Mouse (Mus musculus) gastrocnemius, postnatal 25 days (tissue): ENCODE data around the gene Tgfbr1. TPM values are rescaled to one million over a fixed set of nuclear protein-coding genes. Genes with fewer than 3 reads are reported as not detected.
A peak's percentile ranks its signal among the peaks of the same experiment; 100 is the strongest.

Source experiments
- DNase-seq: peaks from one replicate; pipeline ENCODE4 v3.0.0; 2022
- long read RNA-seq, 2 experiments: library from polyadenylated mRNA; stranded (forward); transcript quantifications; one replicate each; pipeline ENCODE4 v2.0.0; 2021
- total RNA-seq, 2 experiments: library from RNA; stranded (reverse); gene quantifications; 1 replicate in 1 of 2; 2 replicates in 1 of 2; pipeline ENCODE4 v1.2.3; 2021

Tgfbr1 gene
- total RNA-seq = 10 to 100 TPM; 16.7 to 18.5 TPM
- long read RNA-seq, experiment 1, full-length matches to known transcripts = 5 of 7 reads
- long read RNA-seq, experiment 1, partial matches to known transcripts = 0 of 7 reads
- long read RNA-seq, experiment 1, other reads (novel, unspliced or antisense) = 2 of 7 reads
- long read RNA-seq, experiment 2, full-length matches to known transcripts = 9 of 11 reads
- long read RNA-seq, experiment 2, partial matches to known transcripts = 0 of 11 reads
- long read RNA-seq, experiment 2, other reads (novel, unspliced or antisense) = 2 of 11 reads

GRCm38 (mm10) chr4:47352803-47353388 lies at the start of gene Tgfbr1:
Tgfbr1 (plus strand) TSS chr4:47353222.
- DNase-seq = peak; percentile 100

GRCm38 (mm10) chr4:47303340-47303998 lies 49.6 kb upstream of the Tgfbr1 start:
- DNase-seq = no peak

- no peak for DNase-seq
Measured at GRCm38 (mm10) chr4:47309886-47310625, 43.0 kb upstream of the Tgfbr1 start.

- no peak for DNase-seq
Measured at GRCm38 (mm10) chr4:47310812-47311211, 42.2 kb upstream of the Tgfbr1 start.

GRCm38 (mm10) chr4:47311467-47311866 lies 41.6 kb upstream of the Tgfbr1 start:
- DNase-seq = no peak

GRCm38 (mm10) chr4:47311929-47312328 lies 41.1 kb upstream of the Tgfbr1 start:
- no peak for DNase-seq

- DNase-seq = no peak
Measured at GRCm38 (mm10) chr4:47312676-47313075, 40.3 kb upstream of the Tgfbr1 start.

GRCm38 (mm10) chr4:47313710-47314410 lies 39.2 kb upstream of the Tgfbr1 start:
- DNase-seq = no peak

GRCm38 (mm10) chr4:47315458-47315857 lies 37.6 kb upstream of the Tgfbr1 start:
- no peak for DNase-seq

GRCm38 (mm10) chr4:47316432-47316831 lies 36.6 kb upstream of the Tgfbr1 start:
- DNase-seq = peak; percentile 56

- no peak for DNase-seq
Measured at GRCm38 (mm10) chr4:47319561-47320321, 33.3 kb upstream of the Tgfbr1 start.

- no peak for DNase-seq
Measured at GRCm38 (mm10) chr4:47322315-47322714, 30.7 kb upstream of the Tgfbr1 start.

- DNase-seq = no peak
Measured at GRCm38 (mm10) chr4:47324206-47324605, 28.8 kb upstream of the Tgfbr1 start.

- DNase-seq = no peak
Measured at GRCm38 (mm10) chr4:47327782-47328181, 25.2 kb upstream of the Tgfbr1 start.

- no peak for DNase-seq
Measured at GRCm38 (mm10) chr4:47329285-47329684, 23.7 kb upstream of the Tgfbr1 start.

- no peak for DNase-seq
Measured at GRCm38 (mm10) chr4:47330378-47331052, 22.5 kb upstream of the Tgfbr1 start.

GRCm38 (mm10) chr4:47332812-47333343 lies 20.1 kb upstream of the Tgfbr1 start:
- no peak for DNase-seq

GRCm38 (mm10) chr4:47333541-47333940 lies 19.5 kb upstream of the Tgfbr1 start:
- DNase-seq = no peak

GRCm38 (mm10) chr4:47336941-47337600 lies 16.0 kb upstream of the Tgfbr1 start:
- no peak for DNase-seq

GRCm38 (mm10) chr4:47342632-47343031 lies 10.4 kb upstream of the Tgfbr1 start:
- no peak for DNase-seq
